Mouse (Mus musculus): ENCODE results near the gene Flot1. TPM values are rescaled to one million over a fixed set of nuclear protein-coding genes. Genes with fewer than 3 reads are reported as not detected.

Gene Flot1
- polyA plus RNA-seq (2014; fragmentation: Illumina TruSeq; extraction: RNeasy Lipid Tissue Mini Kit (QIAGEN cat#74804); ENCODE audit: low read depth, low replicate concordance): 3.9 TPM

DNA sequence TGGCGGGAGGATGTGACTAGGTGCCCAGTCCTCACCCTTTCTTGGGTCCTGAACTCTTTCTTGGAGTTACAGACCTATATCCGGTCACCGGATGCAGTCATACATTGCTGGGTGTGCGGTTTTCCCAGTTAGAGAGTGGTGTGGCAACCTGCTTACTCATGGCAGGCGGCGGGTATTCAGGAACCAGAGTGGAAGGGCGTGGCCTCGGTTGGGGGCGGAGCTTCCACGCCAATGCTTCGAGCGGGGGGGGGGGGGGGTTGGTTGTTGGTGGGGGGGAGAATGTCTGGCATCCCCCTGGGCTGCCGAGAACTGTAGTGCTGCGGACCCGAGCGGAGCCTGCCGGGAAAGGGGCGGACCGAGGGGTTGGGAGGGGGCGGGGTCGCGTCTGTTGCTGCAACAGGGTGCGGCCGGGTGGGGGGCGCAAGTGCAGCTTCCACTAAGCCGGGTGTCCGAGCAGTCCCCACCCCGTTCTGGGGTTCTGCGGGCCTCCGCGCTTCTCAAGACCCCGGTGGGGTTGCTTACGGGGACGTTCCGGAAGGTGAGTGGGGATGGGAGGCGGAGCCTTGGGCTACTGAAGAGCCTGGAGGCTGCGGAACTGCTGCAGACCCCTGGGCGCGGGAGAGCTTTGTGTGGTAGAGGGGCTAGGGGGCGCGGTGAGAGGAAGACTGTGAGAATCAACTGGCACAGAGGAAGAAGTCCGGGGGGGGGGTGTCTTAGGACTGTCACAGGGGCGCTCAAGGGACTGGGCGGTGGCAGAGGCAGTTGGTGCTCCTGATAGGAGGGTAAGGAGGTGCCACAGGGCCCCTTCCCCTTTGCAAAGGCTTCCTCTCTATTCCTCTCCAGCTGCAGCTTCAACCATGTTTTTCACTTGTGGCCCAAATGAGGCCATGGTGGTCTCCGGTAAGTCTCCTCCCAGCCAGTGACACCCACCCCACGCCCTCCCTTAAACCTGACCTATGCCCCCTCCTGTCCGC is at the start of gene Flot1:
TSS of gene Flot1 (plus strand) at position 267 of the 974 bp plus-strand sequence.

DNA sequence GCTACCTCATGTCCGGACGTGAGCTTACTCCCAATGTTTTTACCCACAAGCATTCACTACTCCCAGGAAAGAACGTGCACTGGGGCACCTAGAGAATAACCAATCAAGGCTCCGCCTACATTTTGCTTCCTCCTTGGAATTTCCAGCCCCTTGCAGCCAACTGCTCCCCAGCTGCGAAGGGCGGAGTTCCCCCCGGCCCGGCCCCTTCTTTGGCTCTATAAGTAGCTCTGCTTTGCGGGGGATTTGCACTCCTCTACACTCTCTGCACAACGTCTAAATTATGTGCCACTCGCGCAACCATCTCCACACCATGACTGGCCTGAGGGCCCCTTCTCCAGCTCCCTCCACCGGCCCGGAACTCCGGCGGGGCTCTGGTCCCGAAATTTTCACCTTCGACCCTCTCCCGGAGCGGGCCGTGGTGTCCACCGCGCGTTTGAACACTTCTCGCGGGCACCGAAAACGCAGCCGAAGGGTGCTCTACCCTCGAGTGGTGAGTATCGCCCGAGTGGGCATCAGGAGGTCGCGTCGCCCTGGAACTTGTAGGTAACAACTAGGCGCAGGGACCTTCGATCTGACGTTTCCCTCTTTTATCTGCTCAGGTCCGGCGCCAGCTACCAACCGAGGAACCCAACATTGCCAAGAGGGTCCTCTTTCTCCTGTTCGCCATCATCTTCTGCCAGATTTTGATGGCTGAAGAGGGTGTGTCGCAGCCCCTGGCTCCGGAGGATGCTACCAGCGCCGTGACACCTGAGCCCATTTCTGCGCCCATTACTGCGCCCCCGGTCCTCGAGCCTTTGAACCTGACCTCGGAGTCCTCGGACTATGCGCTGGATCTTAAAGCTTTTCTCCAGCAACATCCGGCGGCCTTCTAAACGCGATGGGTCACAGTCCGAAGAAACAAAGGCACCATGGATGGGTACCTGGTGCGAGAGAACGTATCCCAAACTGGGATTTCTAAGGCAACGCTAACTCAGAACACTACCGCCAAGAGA is 1.3 kb upstream of the Flot1 start, which contains the start of gene Ier3:
TSS of gene Ier3 (plus strand) at position 246 of the 992 bp plus-strand sequence.

DNA sequence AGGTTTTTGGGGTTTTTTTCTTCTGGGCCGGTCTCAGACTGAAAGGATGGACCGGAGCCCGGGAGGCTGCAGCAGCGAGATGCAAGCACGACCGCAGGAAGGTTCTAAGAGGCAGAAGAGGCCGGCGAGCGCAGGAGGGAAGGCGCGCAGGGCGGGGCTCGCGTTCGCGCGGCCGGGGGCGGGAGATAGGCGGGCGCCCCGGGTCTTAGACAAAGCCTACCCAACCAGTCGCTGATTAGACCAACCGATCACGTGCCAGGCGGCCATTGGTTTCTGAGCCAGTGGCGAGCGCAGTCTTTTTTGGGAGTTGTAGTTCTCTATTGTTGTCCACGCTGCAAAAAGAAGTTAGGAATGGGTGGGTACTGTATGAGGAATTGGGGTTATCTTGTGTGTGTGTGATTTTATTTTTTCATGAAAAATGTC is 15.1 kb downstream of the Flot1 start, which contains the start of gene Tubb5:
TSS of gene Tubb5 (minus strand) at position 185 of the 423 bp plus-strand sequence.

DNA sequence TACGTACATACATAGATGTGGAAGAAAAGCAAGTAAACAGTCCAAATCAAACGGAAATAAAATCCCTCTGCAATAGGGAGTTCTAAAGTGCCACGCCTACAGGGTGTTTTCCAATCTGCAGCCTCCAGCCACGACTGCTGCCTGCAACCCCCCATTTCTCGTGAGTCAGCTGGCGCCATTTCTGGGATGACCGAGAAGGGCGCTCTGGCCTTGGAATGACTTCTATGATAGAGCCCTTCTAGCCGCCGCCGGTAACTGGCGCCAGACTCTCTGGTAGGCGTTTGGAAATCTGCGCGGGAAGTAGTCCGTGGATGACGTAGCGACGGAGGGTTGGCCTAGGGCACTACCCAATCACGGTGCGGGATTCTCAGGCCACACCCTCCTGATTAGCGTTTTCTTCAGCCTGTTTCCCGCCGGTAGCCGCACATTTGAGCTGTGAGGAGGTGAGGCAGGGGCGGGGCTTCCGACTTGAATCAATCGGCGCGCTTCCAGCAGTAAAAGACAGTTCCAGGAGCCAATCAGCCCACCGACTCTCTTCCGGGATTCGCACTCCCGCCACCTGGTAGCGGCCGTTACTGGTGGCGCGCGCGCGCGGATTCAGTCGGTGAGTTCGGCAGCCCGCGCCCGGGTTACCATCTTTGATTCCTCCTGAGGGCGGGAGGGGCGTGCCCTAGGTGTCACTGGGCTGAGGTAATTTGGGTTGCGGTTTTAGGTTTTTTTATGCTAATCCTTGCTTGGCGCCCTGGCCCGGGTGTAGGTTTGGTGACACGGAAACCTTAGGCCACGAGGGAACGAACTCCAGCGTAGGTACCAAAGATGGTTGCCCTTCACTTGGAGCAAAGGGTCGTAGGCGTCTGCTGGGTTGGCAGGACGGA is 18.3 kb downstream of the Flot1 start, which contains the start of gene Mdc1:
TSS of gene Mdc1 (plus strand) at position 440 of the 875 bp plus-strand sequence.

DNA sequence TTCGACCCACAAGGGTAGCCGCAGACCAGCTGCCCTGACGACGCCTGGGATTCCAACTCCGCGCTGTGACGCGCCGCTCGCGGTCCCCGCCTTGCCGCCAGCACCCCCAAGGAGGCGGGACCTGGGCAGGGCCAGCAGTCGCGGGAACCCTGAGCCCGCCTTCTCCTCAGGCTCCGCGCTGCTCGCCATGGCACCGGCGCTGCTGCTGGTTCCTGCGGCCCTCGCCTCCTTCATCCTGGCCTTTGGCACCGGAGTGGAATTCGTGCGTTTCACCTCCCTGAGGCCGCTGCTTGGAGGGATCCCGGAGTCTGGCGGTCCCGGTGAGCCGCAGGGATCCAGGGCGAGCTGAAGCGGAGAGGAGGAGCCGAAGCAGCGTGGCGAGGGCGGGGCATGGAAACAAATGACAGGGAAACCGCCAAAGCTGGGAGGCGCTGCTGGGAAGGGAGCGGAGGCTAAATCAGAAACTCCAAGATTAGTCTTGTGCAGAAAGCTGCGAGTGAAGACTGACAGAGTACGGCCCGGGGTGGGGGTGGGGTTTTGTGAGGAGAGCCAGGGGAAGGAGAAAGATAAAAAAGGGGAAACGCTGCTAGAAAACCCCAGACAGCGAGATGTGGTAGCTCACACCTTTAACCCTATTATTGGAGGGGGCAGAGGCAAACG is 38.3 kb downstream of the Flot1 start, which contains the start of gene Nrm:
TSS of gene Nrm (plus strand) at position 121 of the 660 bp plus-strand sequence.

DNA sequence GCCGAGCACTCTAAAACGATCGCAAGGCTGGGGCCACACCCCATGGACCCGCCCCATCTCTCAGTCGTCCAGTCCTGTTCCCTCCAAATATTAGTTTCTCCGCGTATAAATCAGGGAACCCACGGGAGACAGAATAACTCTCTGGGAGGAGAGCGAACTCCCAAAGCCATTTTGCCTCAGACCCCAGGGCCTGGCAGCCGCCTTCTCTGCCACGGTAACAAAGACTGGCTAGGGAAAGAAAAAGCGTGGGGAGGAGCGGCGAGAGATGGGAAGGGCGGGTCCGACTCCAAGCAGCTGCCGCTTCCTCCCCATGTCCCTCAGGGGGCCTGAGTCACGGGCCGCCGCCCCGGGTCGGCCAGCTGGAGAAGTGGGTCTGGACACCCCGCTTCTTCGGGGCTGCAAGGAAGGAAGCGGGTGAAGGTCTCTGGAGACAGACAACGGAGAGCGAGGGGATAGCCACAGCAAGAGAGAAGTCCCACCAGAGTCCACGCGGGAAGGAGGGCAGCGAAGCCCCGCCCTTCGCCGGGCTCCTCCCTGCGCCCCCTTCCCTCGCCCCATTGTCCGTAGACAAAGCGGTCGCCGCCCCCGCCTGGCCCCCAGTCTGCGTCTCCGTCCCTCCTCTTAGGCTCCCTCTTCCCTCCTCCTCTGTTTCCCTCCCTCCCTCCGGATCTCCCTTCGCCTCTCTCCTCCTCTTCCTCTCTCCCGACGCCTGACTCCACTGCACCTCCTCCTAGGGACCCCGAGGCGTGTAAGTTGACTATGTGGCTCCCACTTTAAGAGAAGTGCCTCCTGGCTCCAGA is 42.7 kb downstream of the Flot1 start, which contains the start of gene Ppp1r18:
TSS of gene Ppp1r18 (plus strand) at position 113 of the 800 bp plus-strand sequence.

DNA sequence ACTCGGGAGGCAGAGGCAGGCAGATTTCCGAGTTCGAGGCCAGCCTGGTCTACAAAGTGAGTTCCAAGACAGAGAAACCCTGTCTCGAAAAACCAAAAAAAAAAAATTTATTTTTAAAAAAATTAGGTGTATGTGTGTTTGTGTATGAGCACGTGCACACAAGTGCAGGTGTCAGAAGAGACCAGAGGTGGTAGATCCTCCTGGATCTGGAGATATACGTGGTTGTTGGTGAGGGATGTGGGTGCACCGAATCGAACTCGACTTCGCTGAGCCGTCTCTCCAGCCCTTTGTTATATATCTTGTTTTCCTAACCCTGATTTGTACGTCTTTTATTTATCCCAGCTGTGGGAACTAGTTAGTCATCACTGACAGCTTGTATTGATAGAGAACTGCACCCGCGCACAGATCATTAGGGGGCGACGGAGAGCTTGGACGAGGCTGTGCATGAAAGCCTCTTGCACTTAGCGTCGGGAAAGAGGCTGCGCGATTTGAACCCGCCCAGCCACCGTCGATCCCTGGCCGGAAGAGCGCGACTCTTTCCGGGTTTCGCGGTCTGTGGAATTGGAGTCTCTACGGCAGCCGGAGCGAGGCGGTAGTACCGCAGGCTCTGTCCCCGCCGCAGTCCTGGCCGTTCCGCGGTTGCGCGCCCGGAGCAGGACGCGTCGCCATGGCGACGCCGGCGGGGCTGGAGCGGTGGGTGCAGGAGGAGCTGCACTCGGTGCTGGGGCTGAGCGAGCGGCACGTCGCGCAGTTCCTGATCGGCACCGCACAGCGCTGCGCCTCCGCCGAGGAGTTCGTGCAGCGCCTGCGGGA is 56.4 kb downstream of the Flot1 start, which contains the start of gene Dhx16:
TSS of gene Dhx16 (plus strand) at position 575 of the 813 bp plus-strand sequence.

Other genes with a start within 250 kb of the Flot1 start
- not detected for gene Sfta2, start 221.7 kb upstream of the Flot1 start, polyA plus RNA-seq (2014; fragmentation: Illumina TruSeq; extraction: RNeasy Lipid Tissue Mini Kit (QIAGEN cat#74804); ENCODE audit: low read depth, low replicate concordance)
- not detected for gene Gm9573, start 196.6 kb upstream of the Flot1 start, polyA plus RNA-seq (2014; fragmentation: Illumina TruSeq; extraction: RNeasy Lipid Tissue Mini Kit (QIAGEN cat#74804); ENCODE audit: low read depth, low replicate concordance)
- gene Mucl3, start 179.5 kb upstream of the Flot1 start, polyA plus RNA-seq (2014; fragmentation: Illumina TruSeq; extraction: RNeasy Lipid Tissue Mini Kit (QIAGEN cat#74804); ENCODE audit: low read depth, low replicate concordance): not detected
- 0.85 TPM for gene Vars2, start 155.6 kb upstream of the Flot1 start, polyA plus RNA-seq (2014; fragmentation: Illumina TruSeq; extraction: RNeasy Lipid Tissue Mini Kit (QIAGEN cat#74804); ENCODE audit: low read depth, low replicate concordance)
- 2.5 TPM for gene Gtf2h4, start 149.5 kb upstream of the Flot1 start, polyA plus RNA-seq (2014; fragmentation: Illumina TruSeq; extraction: RNeasy Lipid Tissue Mini Kit (QIAGEN cat#74804); ENCODE audit: low read depth, low replicate concordance)
- 0.13 TPM for gene Ddr1, start 118.6 kb upstream of the Flot1 start, polyA plus RNA-seq (2014; fragmentation: Illumina TruSeq; extraction: RNeasy Lipid Tissue Mini Kit (QIAGEN cat#74804); ENCODE audit: low read depth, low replicate concordance)
- 0.85 TPM for gene Ier3, start 1.5 kb upstream of the Flot1 start, polyA plus RNA-seq (2014; fragmentation: Illumina TruSeq; extraction: RNeasy Lipid Tissue Mini Kit (QIAGEN cat#74804); ENCODE audit: low read depth, low replicate concordance)
- 13.4 TPM for gene Tubb5, start 15.1 kb downstream of the Flot1 start, polyA plus RNA-seq (2014; fragmentation: Illumina TruSeq; extraction: RNeasy Lipid Tissue Mini Kit (QIAGEN cat#74804); ENCODE audit: low read depth, low replicate concordance)
- gene Mdc1, start 18.3 kb downstream of the Flot1 start, polyA plus RNA-seq (2014; fragmentation: Illumina TruSeq; extraction: RNeasy Lipid Tissue Mini Kit (QIAGEN cat#74804); ENCODE audit: low read depth, low replicate concordance): 4.7 TPM
- 0.34 TPM for gene Nrm, start 38.1 kb downstream of the Flot1 start, polyA plus RNA-seq (2014; fragmentation: Illumina TruSeq; extraction: RNeasy Lipid Tissue Mini Kit (QIAGEN cat#74804); ENCODE audit: low read depth, low replicate concordance)
- 1.1 TPM for gene Ppp1r18, start 42.4 kb downstream of the Flot1 start, polyA plus RNA-seq (2014; fragmentation: Illumina TruSeq; extraction: RNeasy Lipid Tissue Mini Kit (QIAGEN cat#74804); ENCODE audit: low read depth, low replicate concordance)
- gene Dhx16, start 56.6 kb downstream of the Flot1 start, polyA plus RNA-seq (2014; fragmentation: Illumina TruSeq; extraction: RNeasy Lipid Tissue Mini Kit (QIAGEN cat#74804); ENCODE audit: low read depth, low replicate concordance): 39.3 TPM
- gene 2310061I04Rik, start 74.2 kb downstream of the Flot1 start, polyA plus RNA-seq (2014; fragmentation: Illumina TruSeq; extraction: RNeasy Lipid Tissue Mini Kit (QIAGEN cat#74804); ENCODE audit: low read depth, low replicate concordance): 17.0 TPM
- 10.3 TPM for gene Atat1, start 86.8 kb downstream of the Flot1 start, polyA plus RNA-seq (2014; fragmentation: Illumina TruSeq; extraction: RNeasy Lipid Tissue Mini Kit (QIAGEN cat#74804); ENCODE audit: low read depth, low replicate concordance)
- gene Mrps18b, start 93.2 kb downstream of the Flot1 start, polyA plus RNA-seq (2014; fragmentation: Illumina TruSeq; extraction: RNeasy Lipid Tissue Mini Kit (QIAGEN cat#74804); ENCODE audit: low read depth, low replicate concordance): 25.6 TPM
- 12.4 TPM for gene Ppp1r10, start 93.2 kb downstream of the Flot1 start, polyA plus RNA-seq (2014; fragmentation: Illumina TruSeq; extraction: RNeasy Lipid Tissue Mini Kit (QIAGEN cat#74804); ENCODE audit: low read depth, low replicate concordance)
- gene Abcf1, start 146.5 kb downstream of the Flot1 start, polyA plus RNA-seq (2014; fragmentation: Illumina TruSeq; extraction: RNeasy Lipid Tissue Mini Kit (QIAGEN cat#74804); ENCODE audit: low read depth, low replicate concordance): 15.0 TPM
- 1.5 TPM for gene Gnl1, start 156.6 kb downstream of the Flot1 start, polyA plus RNA-seq (2014; fragmentation: Illumina TruSeq; extraction: RNeasy Lipid Tissue Mini Kit (QIAGEN cat#74804); ENCODE audit: low read depth, low replicate concordance)
- gene Prr3, start 157.0 kb downstream of the Flot1 start, polyA plus RNA-seq (2014; fragmentation: Illumina TruSeq; extraction: RNeasy Lipid Tissue Mini Kit (QIAGEN cat#74804); ENCODE audit: low read depth, low replicate concordance): 1.4 TPM
- 3.9 TPM for gene H2-T24, start 197.3 kb downstream of the Flot1 start, polyA plus RNA-seq (2014; fragmentation: Illumina TruSeq; extraction: RNeasy Lipid Tissue Mini Kit (QIAGEN cat#74804); ENCODE audit: low read depth, low replicate concordance)
- gene H2-T23, start 209.6 kb downstream of the Flot1 start, polyA plus RNA-seq (2014; fragmentation: Illumina TruSeq; extraction: RNeasy Lipid Tissue Mini Kit (QIAGEN cat#74804); ENCODE audit: low read depth, low replicate concordance): 29.7 TPM
- 46.2 TPM for gene H2-T22, start 219.5 kb downstream of the Flot1 start, polyA plus RNA-seq (2014; fragmentation: Illumina TruSeq; extraction: RNeasy Lipid Tissue Mini Kit (QIAGEN cat#74804); ENCODE audit: low read depth, low replicate concordance)
- gene Gm6034, start 219.7 kb downstream of the Flot1 start, polyA plus RNA-seq (2014; fragmentation: Illumina TruSeq; extraction: RNeasy Lipid Tissue Mini Kit (QIAGEN cat#74804); ENCODE audit: low read depth, low replicate concordance): not detected
- gene Gm11127, start 235.1 kb downstream of the Flot1 start, polyA plus RNA-seq (2014; fragmentation: Illumina TruSeq; extraction: RNeasy Lipid Tissue Mini Kit (QIAGEN cat#74804); ENCODE audit: low read depth, low replicate concordance): not detected